Mouse (Mus musculus) testis, adult 2 months (tissue): Measurements from ENCODE around the gene Mrps11.

Experiments used
- CTCF ChIP-seq: fragments of 200-500 bp; IDR thresholded peaks from 2 replicates; pipeline ENCODE4 v1.5.1; 2012; ENCODE audit warnings: low read depth, mild to moderate bottlenecking, inconsistent platforms, low read length, moderate library complexity; ENCODE audit not compliant: control insufficient read depth, insufficient read depth, insufficient replicate concordance
- POLR2A ChIP-seq: fragments of 200-500 bp; IDR thresholded peaks from 2 replicates; pipeline ENCODE4 v1.6.1; 2012; ENCODE audit warnings: low read depth, mild to moderate bottlenecking, inconsistent platforms, low read length, moderate library complexity; ENCODE audit not compliant: control insufficient read depth

DNA sequence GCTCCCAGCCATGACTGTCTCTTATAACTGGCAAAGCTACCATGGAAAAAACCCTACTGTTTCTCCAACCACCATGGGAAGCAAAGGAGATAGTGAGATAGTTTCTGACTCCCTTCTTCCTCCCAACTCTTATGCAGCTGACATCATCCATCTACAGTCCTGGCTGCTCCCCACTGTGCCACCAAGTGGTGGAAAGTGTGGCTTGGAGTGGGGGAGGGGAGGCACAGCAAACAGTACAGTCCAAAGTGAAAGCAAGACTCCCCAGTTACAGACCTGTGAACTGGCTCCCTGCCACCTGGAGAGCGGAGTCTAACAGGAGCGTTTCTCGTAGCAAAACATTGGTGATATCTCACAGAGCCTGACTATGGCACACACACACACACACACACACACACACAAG is 20.9 kb downstream of the Mrps11 start:
- TF ChIP-seq POLR2A (no peak), CTCF (no peak)
